Mouse (Mus musculus) mouse embryonic stem cell (cell line): ENCODE results near the gene Ppp3ca.

ENCODE experiments used
- in situ Hi-C, 2 experiments: fragments of 300-500 bp; cut with MboI; formaldehyde crosslinking; loops; 1 replicate in 1 of 2; 3 replicates in 1 of 2; pipeline ENCODE4 v1.14.3; 2019 to 2020; ENCODE audit warnings: low sequenced_read_pairs in 2 of 2, low pct_unique_long_range_greater_than_20kb in 1 of 2, mixed read lengths in 1 of 2; ENCODE audit not compliant: unreplicated experiment in 1 of 2

Ppp3ca gene

GRCm38 (mm10) chr3:136865176-136865859 is 195.4 kb downstream of the Ppp3ca start:
- in situ Hi-C loops: no loop called here

- in situ Hi-C loops: no loop called here
Measured at GRCm38 (mm10) chr3:136866095-136866494, 196.2 kb downstream of the Ppp3ca start.

GRCm38 (mm10) chr3:136866571-136866970 is 196.6 kb downstream of the Ppp3ca start:
- in situ Hi-C loops: no loop called here

- in situ Hi-C loops: no loop called here
Measured at GRCm38 (mm10) chr3:136867366-136867765, 197.4 kb downstream of the Ppp3ca start.

GRCm38 (mm10) chr3:136871772-136872532 is 202.0 kb downstream of the Ppp3ca start:
- in situ Hi-C loops: no loop called here

- in situ Hi-C loops: no loop called here
Measured at GRCm38 (mm10) chr3:136872533-136873095, 202.7 kb downstream of the Ppp3ca start.

- in situ Hi-C loops: no loop called here
Measured at GRCm38 (mm10) chr3:136873809-136874449, 204.0 kb downstream of the Ppp3ca start.

- in situ Hi-C loops: no loop called here
Measured at GRCm38 (mm10) chr3:136874566-136874965, 204.6 kb downstream of the Ppp3ca start.

GRCm38 (mm10) chr3:136887741-136888140 is 217.8 kb downstream of the Ppp3ca start:
- in situ Hi-C loops: no loop called here

GRCm38 (mm10) chr3:136892140-136892539 is 222.2 kb downstream of the Ppp3ca start:
- in situ Hi-C loops: no loop called here

GRCm38 (mm10) chr3:136893596-136894402 is 223.9 kb downstream of the Ppp3ca start:
- in situ Hi-C loops: no loop called here

- in situ Hi-C loops: no loop called here
Measured at GRCm38 (mm10) chr3:136895498-136895897, 225.6 kb downstream of the Ppp3ca start.

GRCm38 (mm10) chr3:136896276-136896675 is 226.4 kb downstream of the Ppp3ca start:
- in situ Hi-C loops: no loop called here

GRCm38 (mm10) chr3:136899744-136900143 is 229.8 kb downstream of the Ppp3ca start:
- in situ Hi-C loops: no loop called here

- in situ Hi-C loops: no loop called here
Measured at GRCm38 (mm10) chr3:136900986-136901385, 231.1 kb downstream of the Ppp3ca start.

- in situ Hi-C loops: no loop called here
Measured at GRCm38 (mm10) chr3:136902776-136903175, 232.9 kb downstream of the Ppp3ca start.

GRCm38 (mm10) chr3:136905577-136905976 is 235.7 kb downstream of the Ppp3ca start:
- in situ Hi-C loops: no loop called here

GRCm38 (mm10) chr3:136909534-136909933 is 239.6 kb downstream of the Ppp3ca start:
- in situ Hi-C loops: no loop called here
